Mouse (Mus musculus): ENCODE results near the gene Actl6b.

DNA sequence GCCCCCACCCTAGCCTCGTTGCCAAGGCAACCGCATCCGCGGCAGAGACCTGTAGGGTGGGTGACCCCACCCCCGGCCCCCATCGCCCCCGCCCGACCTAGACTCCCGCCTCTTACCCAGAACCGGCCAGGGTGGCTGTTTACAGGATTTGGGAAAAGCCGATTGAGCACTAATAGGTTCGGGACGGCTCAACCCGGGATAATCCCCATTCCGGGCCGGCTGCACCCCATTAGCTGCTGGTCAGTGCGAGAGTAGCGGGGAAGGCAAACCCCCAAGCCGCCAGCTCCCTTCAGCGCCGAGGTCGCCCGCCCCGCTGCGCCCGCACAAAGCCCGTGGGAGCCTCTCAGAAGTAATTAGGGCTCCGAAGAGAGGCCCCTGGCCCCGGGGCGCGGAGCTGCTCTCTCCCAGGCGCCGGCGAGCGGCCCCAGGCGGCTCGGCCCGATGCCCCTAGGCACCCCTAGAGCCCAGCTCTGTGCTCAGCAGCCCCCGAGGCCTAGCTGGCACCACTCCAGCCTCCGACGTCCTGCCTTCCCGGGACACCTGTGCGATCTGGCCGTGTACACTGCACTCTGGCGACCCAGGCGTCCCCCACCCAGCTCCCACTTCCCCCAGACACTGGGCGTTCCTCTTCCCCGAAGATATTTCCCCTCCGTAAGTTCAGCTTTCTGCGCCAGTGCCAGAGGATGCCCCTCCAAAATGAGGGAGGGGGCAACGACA is 21.7 kb upstream of the Actl6b start:
- TF ChIP-seq GATA1 (IDR thresholded peaks at IDR 0.05; ENCODE audit: borderline replicate concordance, low read length) (no peak), FLI1 (IDR thresholded peaks at IDR 0.05; ENCODE audit: low read length) (no peak)

Data from megakaryocyte, embryonic 14.5 days (primary cell).